Mouse (Mus musculus) left cerebral cortex, postnatal 10 days (tissue): ENCODE data around the gene Cavin3. TPM values are rescaled to one million over a fixed set of nuclear protein-coding genes. Genes with fewer than 3 reads are reported as not detected.

Source experiments
- DNase-seq, 2 experiments: peaks; one replicate each; pipeline ENCODE4 v3.0.0; 2021 to 2022; ENCODE audit warnings: low spot score in 2 of 2, mixed read lengths in 1 of 2; ENCODE audit errors: extremely low spot score in 1 of 2
- intact Hi-C: fragments of 180-260 bp; cut with DNase I; formaldehyde crosslinking; loops from one replicate; pipeline ENCODE4 v1.15.1; 2025
- total RNA-seq, 2 experiments: library from RNA; stranded (reverse); gene quantifications; 2 replicates each; pipeline ENCODE4 v1.2.3; 2021

The Cavin3 gene
- 10 to 100 TPM; 11.1 to 13.4 TPM for total RNA-seq

GRCm38 (mm10) chr7:105481505-105482411 is at the start of gene Cavin3:
Gene Cavin3, minus strand, starts transcription at chr7:105482300.
- intact Hi-C loops = loop anchor here (5.0 kb wide), 1 partner anchor 36 kb away; no protein-coding TSS in a partner anchor
- peak; percentile 39 to 88 for DNase-seq

- intact Hi-C loops = loop anchor here (5.0 kb wide), 1 partner anchor 356 kb away; no protein-coding TSS in a partner anchor
Observed at GRCm38 (mm10) chr7:105528094-105528493, 46.0 kb upstream of the Cavin3 start.

GRCm38 (mm10) chr7:105527306-105527937 is 45.3 kb upstream of the Cavin3 start:
- intact Hi-C loops = loop anchor here (5.0 kb wide), 1 partner anchor 355 kb away; no protein-coding TSS in a partner anchor
- peak in 1 of 2 experiments; percentile 44 for DNase-seq

More at GRCm38 (mm10) chr7:105528094-105528493, 46.0 kb upstream of the Cavin3 start:
- DNase-seq = no peak

GRCm38 (mm10) chr7:105524222-105524621 is 42.1 kb upstream of the Cavin3 start:
- DNase-seq = no peak
- intact Hi-C loops = no loop called here

- DNase-seq = peak in 1 of 2 experiments; percentile 45
- intact Hi-C loops = no loop called here
Observed at GRCm38 (mm10) chr7:105520201-105520600, 38.1 kb upstream of the Cavin3 start.

GRCm38 (mm10) chr7:105519771-105520170 is 37.7 kb upstream of the Cavin3 start:
- DNase-seq = no peak
- intact Hi-C loops = loop anchor here (5.0 kb wide), 2 partner anchors 37 to 107 kb away; partner anchors contain the start of gene Cavin3

- intact Hi-C loops = loop anchor here (5.0 kb wide), 2 partner anchors 37 to 107 kb away; partner anchors contain the start of gene Cavin3
- DNase-seq = peak; percentile 56 to 74
Observed at GRCm38 (mm10) chr7:105519336-105519735, 37.2 kb upstream of the Cavin3 start.

GRCm38 (mm10) chr7:105516669-105517360 is 34.7 kb upstream of the Cavin3 start:
- DNase-seq = no peak
- intact Hi-C loops = loop anchor here (5.0 kb wide), 2 partner anchors 35 to 105 kb away; partner anchors contain the start of gene Cavin3

GRCm38 (mm10) chr7:105515178-105515577 is 33.1 kb upstream of the Cavin3 start:
- intact Hi-C loops = loop anchor here (5.0 kb wide), 2 partner anchors 33 to 103 kb away; partner anchors contain the start of gene Cavin3
- DNase-seq = peak; percentile 18 to 59

- intact Hi-C loops = no loop called here
- no peak for DNase-seq
Observed at GRCm38 (mm10) chr7:105514561-105514960, 32.5 kb upstream of the Cavin3 start.

- DNase-seq = no peak
- intact Hi-C loops = no loop called here
Observed at GRCm38 (mm10) chr7:105513845-105514291, 31.8 kb upstream of the Cavin3 start.

GRCm38 (mm10) chr7:105510143-105510542 is 28.0 kb upstream of the Cavin3 start:
- intact Hi-C loops = no loop called here
- peak in 1 of 2 experiments; percentile 35 for DNase-seq

- intact Hi-C loops = no loop called here
- DNase-seq = no peak
Observed at GRCm38 (mm10) chr7:105507257-105507656, 25.2 kb upstream of the Cavin3 start.

GRCm38 (mm10) chr7:105501984-105502383 is 19.9 kb upstream of the Cavin3 start:
- intact Hi-C loops = no loop called here
- no peak for DNase-seq

- DNase-seq = no peak
- intact Hi-C loops = no loop called here
Observed at GRCm38 (mm10) chr7:105499676-105500075, 17.6 kb upstream of the Cavin3 start.

- intact Hi-C loops = no loop called here
- no peak for DNase-seq
Observed at GRCm38 (mm10) chr7:105498854-105499492, 16.9 kb upstream of the Cavin3 start.

- intact Hi-C loops = no loop called here
- no peak for DNase-seq
Observed at GRCm38 (mm10) chr7:105497881-105498280, 15.8 kb upstream of the Cavin3 start.
